In the genomic region with DNA sequence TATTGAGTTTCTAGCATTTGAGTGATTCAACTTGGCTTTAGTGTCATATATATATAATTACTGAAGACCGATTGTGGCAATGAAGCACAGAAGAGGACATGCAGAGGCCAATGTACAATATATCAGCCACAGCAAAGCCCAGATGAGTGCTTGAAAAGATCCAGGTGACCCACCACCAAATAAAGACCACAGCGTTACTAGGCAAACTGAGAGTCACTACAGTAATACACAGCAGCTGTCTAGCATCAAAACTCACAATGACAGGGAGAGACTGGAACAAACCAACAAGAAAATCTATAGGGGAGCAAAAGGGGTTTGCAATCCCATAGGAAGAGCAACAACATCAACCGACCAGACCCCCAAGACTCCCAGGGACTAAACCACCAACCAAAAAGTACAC, we compare ENCODE assay signal across 17 mouse cellular contexts.
"Had no signal": no experiment of that assay in that cellular context is flagged by ENCODE, and none has a peak within 500 bp of the region (broad histone marks: within the 10 kb centered on the region; RNA-seq: fewer than 3 reads in every experiment).

No protein-coding gene starts in this region.

- H3K27me3 ChIP-seq: liver, embryonic 12.5 days; lung, embryonic 15.5 days; midbrain, embryonic 12.5 days; neural tube, embryonic 13.5 days; neural tube, embryonic 15.5 days had no signal

- H3K4me3 ChIP-seq: liver, embryonic 12.5 days; lung, embryonic 15.5 days; midbrain, embryonic 10.5 days; midbrain, embryonic 12.5 days; myocyte; neural tube, embryonic 13.5 days; neural tube, embryonic 15.5 days had no signal

- DNase-seq: lung, adult 18-20 months; lung, postnatal 4 days; midbrain, embryonic 14.5 days; right cerebral cortex, postnatal 14 days; thymus, adult 2 months; thymus, postnatal 25 days; thymus, postnatal 4 days had no signal

- H3K9ac ChIP-seq: liver, embryonic 12.5 days; liver, embryonic 14.5 days; lung, embryonic 15.5 days; midbrain, embryonic 12.5 days; neural tube, embryonic 13.5 days; neural tube, embryonic 15.5 days had no signal

- H3K9me3 ChIP-seq: liver, embryonic 12.5 days; lung, embryonic 15.5 days; midbrain, embryonic 10.5 days; midbrain, embryonic 12.5 days; neural tube, embryonic 13.5 days; neural tube, embryonic 15.5 days had no signal

- H3K4me1 ChIP-seq: liver, embryonic 12.5 days; lung, embryonic 15.5 days; midbrain, embryonic 10.5 days; midbrain, embryonic 12.5 days; neural tube, embryonic 13.5 days; neural tube, embryonic 15.5 days had no signal

- H3K27ac ChIP-seq: liver, embryonic 12.5 days; liver, embryonic 14.5 days; lung, embryonic 15.5 days; midbrain, embryonic 10.5 days; midbrain, embryonic 12.5 days; neural tube, embryonic 13.5 days; neural tube, embryonic 15.5 days had no signal

- H3K36me3 ChIP-seq: liver, embryonic 12.5 days; lung, embryonic 15.5 days; midbrain, embryonic 10.5 days; midbrain, embryonic 12.5 days; neural tube, embryonic 13.5 days; neural tube, embryonic 15.5 days had no signal

- ATAC-seq: liver, embryonic 12.5 days; lung, postnatal 0 days; midbrain, embryonic 16.5 days had no signal

- H3K4me2 ChIP-seq: liver, embryonic 12.5 days; lung, embryonic 15.5 days; midbrain, embryonic 12.5 days; neural tube, embryonic 13.5 days; neural tube, embryonic 15.5 days had no signal
